Mouse (Mus musculus) brain, embryonic 14.5 days (tissue): ENCODE results near the gene Gm3298. TPM values are rescaled to one million over a fixed set of nuclear protein-coding genes. Genes with fewer than 3 reads are reported as not detected.
"Not testable (repeated sequence)": the region's sequence is repeated elsewhere in the genome, so short reads cannot be mapped to it uniquely, and the experiment has no call there.

Source experiments
- DNase-seq: peaks from one replicate; pipeline ENCODE4 v3.0.0-alpha.2; 2011; ENCODE audit warnings: low read depth
- polyA plus RNA-seq: library from polyadenylated mRNA; depleted of rRNA; stranded (reverse); fragments of >200 nt; gene quantifications from 2 replicates; pipeline ENCODE4 v1.2.3, GENCODE M21; 2012; rRNA removed

Gene Gm3298
- polyA plus RNA-seq: not detected in 2 replicates

DNA sequence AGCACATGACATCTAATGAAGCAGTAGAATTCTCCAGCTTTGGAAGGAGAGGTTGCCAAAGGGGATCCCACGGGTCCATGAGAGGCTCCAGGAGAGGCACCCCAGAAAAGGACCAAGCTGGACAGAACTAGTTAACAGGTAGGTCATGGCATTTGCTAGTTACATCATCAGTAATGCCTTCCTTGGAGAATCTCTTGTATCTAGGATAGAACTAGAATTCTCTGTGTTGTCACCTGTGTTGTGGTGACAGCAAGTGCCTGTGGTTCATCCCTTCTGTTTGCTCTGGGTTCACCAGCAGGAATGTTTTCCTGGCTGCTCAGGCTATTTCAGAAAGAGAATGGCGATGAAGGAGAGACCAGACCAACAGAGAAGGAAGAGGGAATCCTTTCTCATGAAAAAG is at the start of gene Gm3298:
Gene Gm3298, plus strand, starts transcription at position 301 of the 400 bp plus-strand sequence.
- DNase-seq: not testable (repeated sequence)

DNA sequence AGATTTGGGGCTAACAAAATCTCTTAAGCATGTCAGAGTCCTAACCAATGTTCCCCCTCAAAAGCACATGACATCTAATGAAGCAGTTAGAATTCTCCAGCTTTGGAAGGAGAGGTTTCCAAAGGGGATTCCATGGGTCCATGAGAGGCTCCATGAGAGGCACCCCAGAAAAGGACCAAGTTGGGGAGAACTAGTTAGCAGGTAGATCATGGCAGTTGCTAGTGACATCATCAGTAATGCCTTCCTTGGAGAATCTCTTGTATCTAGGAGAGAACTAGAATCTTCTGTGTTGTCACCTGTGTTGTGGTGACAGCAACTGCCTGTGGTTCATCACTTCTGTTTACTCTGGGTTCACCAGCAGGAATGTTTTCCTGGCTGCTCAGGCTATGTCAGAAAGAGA is 32.1 kb upstream of the Gm3298 start, which contains the start of gene Gm8297:
Gene Gm8297, plus strand, starts transcription at position 301 of the 400 bp plus-strand sequence.
- DNase-seq: not testable (repeated sequence)

DNA sequence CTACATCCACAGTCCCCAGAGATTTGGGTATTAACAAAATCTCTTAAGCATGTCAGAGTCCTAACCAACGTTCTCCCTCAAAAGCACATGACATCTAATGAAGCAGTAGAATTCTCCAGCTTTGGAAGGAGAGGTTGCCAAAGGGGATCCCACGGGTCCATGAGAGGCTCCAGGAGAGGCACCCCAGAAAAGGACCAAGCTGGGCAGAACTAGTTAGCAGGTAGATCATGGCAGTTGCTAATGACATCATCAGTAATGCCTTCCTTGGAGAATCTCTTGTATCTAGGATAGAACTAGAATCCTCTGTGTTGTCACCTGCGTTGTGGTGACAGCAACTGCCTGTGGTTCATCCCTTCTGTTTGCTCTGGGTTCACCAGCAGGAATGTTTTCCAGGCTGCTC is 34.6 kb downstream of the Gm3298 start, which contains the start of gene 4930555G01Rik:
Gene 4930555G01Rik, plus strand, starts transcription at position 301 of the 400 bp plus-strand sequence.
- DNase-seq: not testable (repeated sequence)

Other genes with a start within 250 kb of the Gm3298 start
- not detected in 2 replicates for gene Gm9602, start 239.6 kb upstream of the Gm3298 start, polyA plus RNA-seq
- not detected in 2 replicates for gene Gm3269, start 177.8 kb upstream of the Gm3298 start, polyA plus RNA-seq
- gene Gm3264, start 160.3 kb upstream of the Gm3298 start, polyA plus RNA-seq: 1.2 and 2.3 TPM in 2 replicates
- 0.23 and 0.49 TPM in 2 replicates for gene Gm3278, start 123.5 kb upstream of the Gm3298 start, polyA plus RNA-seq
- gene Gm8297, start 32.0 kb upstream of the Gm3298 start, polyA plus RNA-seq: not detected in 2 replicates
- not detected in 2 replicates for gene 4930555G01Rik, start 34.7 kb downstream of the Gm3298 start, polyA plus RNA-seq
- 15.0 and 16.6 TPM in 2 replicates for gene Gm8281, start 55.1 kb downstream of the Gm3298 start, polyA plus RNA-seq
- gene Gm8279, start 115.6 kb downstream of the Gm3298 start, polyA plus RNA-seq: not detected in 2 replicates
- gene Gm3317, start 148.6 kb downstream of the Gm3298 start, polyA plus RNA-seq: not detected in 2 replicates
- gene Gm8271, start 169.9 kb downstream of the Gm3298 start, polyA plus RNA-seq: not detected in 2 replicates
- not detected in 2 replicates for gene Gm3526, start 244.7 kb downstream of the Gm3298 start, polyA plus RNA-seq